Mouse (Mus musculus): ENCODE data around the gene Kcnn1. TPM values are rescaled to one million over a fixed set of nuclear protein-coding genes. Genes with fewer than 3 reads are reported as not detected.

Kcnn1 gene
- polyA plus RNA-seq, 1 experiment, result 3.2 TPM

DNA sequence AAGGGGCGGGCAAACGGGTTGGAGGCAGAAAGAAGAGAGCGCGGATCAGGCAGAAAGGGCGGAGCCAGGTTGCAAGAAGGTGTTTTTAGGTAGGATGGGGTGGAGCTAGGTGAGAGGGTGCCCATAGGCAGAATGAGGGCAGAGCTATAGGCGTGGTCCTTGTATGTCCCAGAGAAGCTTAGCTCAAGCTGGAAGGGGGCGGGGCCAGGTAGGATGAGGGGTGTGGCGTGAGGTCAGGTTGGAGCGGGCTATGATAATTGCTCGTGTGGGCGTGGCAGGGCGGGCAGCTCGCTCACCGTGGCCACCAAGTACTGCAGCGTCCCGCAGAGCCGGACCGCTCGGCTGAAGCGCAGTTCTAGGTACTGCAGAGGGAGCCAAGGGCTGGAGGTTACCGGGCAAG, 28.3 kb upstream of the Kcnn1 start:
- peaks cover 34% of the 10 kb centered on the region for H3K36me3 ChIP-seq (ENCODE audit: control insufficient read depth, insufficient read depth)
- H3K79me2 ChIP-seq (ENCODE audit: control insufficient read depth, insufficient read depth), result peaks cover 18% of the 10 kb centered on the region
- no peak overlapping the region for H3ac ChIP-seq (ENCODE audit: control insufficient read depth, insufficient read length, low read depth)
- peaks cover 6% of the 10 kb centered on the region for H3K79me3 ChIP-seq (ENCODE audit: low read depth)
- H3K4me3 ChIP-seq (ENCODE audit: insufficient read depth, poor library complexity, severe bottlenecking), result no peak overlapping the region
- H3K27me3 ChIP-seq (ENCODE audit: control insufficient read depth, insufficient read depth, insufficient read length), result no peaks in the 10 kb centered on the region
- TF ChIP-seq MAX (IDR thresholded peaks at IDR 0.05) (no peak), FOSL1 (IDR thresholded peaks at IDR 0.05; ENCODE audit: insufficient read depth, low read length, poor library complexity, severe bottlenecking) (no peak), CEBPB (IDR thresholded peaks at IDR 0.05; ENCODE audit: low read depth) (no peak), CTCF (IDR thresholded peaks at IDR 0.05; ENCODE audit: control insufficient read depth, insufficient read depth, insufficient read length) (no peak), MYOG (IDR thresholded peaks at IDR 0.05; ENCODE audit: control insufficient read depth, extremely low read depth, insufficient read length) (no peak), USF1 (IDR thresholded peaks at IDR 0.05; ENCODE audit: low read depth) (no peak), MYOD1 (IDR thresholded peaks at IDR 0.05; ENCODE audit: control insufficient read depth, insufficient read length, low read depth) (no peak)

DNA sequence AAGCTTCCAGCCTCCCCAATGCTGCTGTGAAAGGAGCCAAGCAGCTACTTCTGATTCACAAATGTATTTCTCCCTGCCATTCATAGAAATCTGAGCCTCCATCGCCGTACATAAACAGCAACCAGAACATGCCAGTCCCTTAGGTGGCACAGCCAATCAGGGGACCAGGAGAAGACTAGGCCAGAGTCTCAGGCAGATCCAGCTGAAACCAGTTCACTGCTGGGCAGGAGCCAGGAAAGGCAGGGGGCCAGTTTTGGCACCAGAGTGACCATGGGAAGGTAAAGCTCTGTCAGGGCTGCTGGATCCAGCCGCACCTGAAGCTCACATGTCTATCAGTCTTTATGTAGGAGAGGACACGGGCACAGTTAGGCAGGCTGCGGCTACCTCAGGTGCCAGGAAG, 27.6 kb upstream of the Kcnn1 start:
- Histone ChIP-seq H3ac (ENCODE audit: control insufficient read depth, insufficient read length, low read depth) (no peak overlapping the region), H3K27me3 (ENCODE audit: control insufficient read depth, insufficient read depth, insufficient read length) (no peaks in the 10 kb centered on the region), H3K79me3 (ENCODE audit: low read depth) (no peaks in the 10 kb centered on the region), H3K79me2 (ENCODE audit: control insufficient read depth, insufficient read depth) (peaks cover 11% of the 10 kb centered on the region), H3K4me3 (ENCODE audit: insufficient read depth, poor library complexity, severe bottlenecking) (no peak overlapping the region), H3K36me3 (ENCODE audit: control insufficient read depth, insufficient read depth) (peaks cover 27% of the 10 kb centered on the region)
- TF ChIP-seq MYOD1 (IDR thresholded peaks at IDR 0.05; ENCODE audit: control insufficient read depth, insufficient read length, low read depth) (no peak), USF1 (IDR thresholded peaks at IDR 0.05; ENCODE audit: low read depth) (no peak), CTCF (IDR thresholded peaks at IDR 0.05; ENCODE audit: control insufficient read depth, insufficient read depth, insufficient read length) (no peak), MYOG (IDR thresholded peaks at IDR 0.05; ENCODE audit: control insufficient read depth, extremely low read depth, insufficient read length) (no peak), CEBPB (IDR thresholded peaks at IDR 0.05; ENCODE audit: low read depth) (no peak), MAX (IDR thresholded peaks at IDR 0.05) (no peak), FOSL1 (IDR thresholded peaks at IDR 0.05; ENCODE audit: insufficient read depth, low read length, poor library complexity, severe bottlenecking) (no peak)

DNA sequence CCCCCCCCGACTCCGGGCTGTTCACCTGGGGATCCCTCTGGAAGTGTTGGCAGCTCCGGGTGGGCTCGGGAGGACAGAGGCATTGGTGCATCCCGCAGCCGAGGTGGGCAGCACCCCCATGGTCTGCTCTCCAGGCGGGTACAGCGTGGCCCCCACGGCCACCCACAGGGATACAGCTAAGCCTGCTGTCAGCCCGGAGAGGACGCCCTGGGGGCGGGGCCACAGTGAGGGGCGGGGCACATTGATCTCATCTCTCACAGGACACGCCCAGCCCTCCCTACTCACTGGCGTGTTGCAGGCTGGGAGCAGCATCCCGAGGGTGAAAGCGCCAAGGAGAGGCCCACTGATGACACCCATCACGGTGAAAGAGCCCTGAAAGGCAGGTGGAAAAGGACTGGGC, 24.6 kb upstream of the Kcnn1 start:
- H3K36me3 ChIP-seq (ENCODE audit: control insufficient read depth, insufficient read depth), result no peaks in the 10 kb centered on the region
- H3ac ChIP-seq (ENCODE audit: control insufficient read depth, insufficient read length, low read depth), result no peak overlapping the region
- no peaks in the 10 kb centered on the region for H3K79me2 ChIP-seq (ENCODE audit: control insufficient read depth, insufficient read depth)
- no peak for TF ChIP-seq CEBPB (IDR thresholded peaks at IDR 0.05; ENCODE audit: low read depth)
- TF ChIP-seq CTCF (IDR thresholded peaks at IDR 0.05; ENCODE audit: control insufficient read depth, insufficient read depth, insufficient read length), result no peak
- TF ChIP-seq FOSL1 (IDR thresholded peaks at IDR 0.05; ENCODE audit: insufficient read depth, low read length, poor library complexity, severe bottlenecking), result no peak
- TF ChIP-seq USF1 (IDR thresholded peaks at IDR 0.05; ENCODE audit: low read depth), result no peak
- no peak for TF ChIP-seq MYOG (IDR thresholded peaks at IDR 0.05; ENCODE audit: control insufficient read depth, extremely low read depth, insufficient read length)
- no peak for TF ChIP-seq MAX (IDR thresholded peaks at IDR 0.05)
- no peak for TF ChIP-seq MYOD1 (IDR thresholded peaks at IDR 0.05; ENCODE audit: control insufficient read depth, insufficient read length, low read depth)
- no peaks in the 10 kb centered on the region for H3K27me3 ChIP-seq (ENCODE audit: control insufficient read depth, insufficient read depth, insufficient read length)
- no peak overlapping the region for H3K4me3 ChIP-seq (ENCODE audit: insufficient read depth, poor library complexity, severe bottlenecking)
- H3K79me3 ChIP-seq (ENCODE audit: low read depth), result no peaks in the 10 kb centered on the region

DNA sequence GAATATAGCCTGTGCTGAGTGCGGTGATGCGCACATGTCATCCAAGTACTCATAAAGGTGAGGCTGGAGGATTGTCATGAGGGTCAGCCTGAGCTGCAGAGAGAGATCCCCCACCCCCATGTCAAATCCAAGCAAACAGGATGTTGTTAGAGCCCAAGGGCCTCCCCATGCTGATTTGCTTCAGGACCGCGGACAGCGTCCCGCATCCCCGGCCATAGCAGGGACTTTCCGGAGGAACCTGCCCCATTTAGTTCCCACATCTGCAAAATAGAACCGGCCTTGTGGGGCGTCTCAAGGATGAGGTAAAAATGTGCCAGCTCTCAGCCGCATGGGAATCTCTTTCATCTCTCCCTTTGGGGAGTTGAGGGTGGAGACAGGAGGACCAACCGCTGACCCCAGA, 22.6 kb upstream of the Kcnn1 start:
- Histone ChIP-seq H3K79me2 (ENCODE audit: control insufficient read depth, insufficient read depth) (no peaks in the 10 kb centered on the region), H3K4me3 (ENCODE audit: insufficient read depth, poor library complexity, severe bottlenecking) (no peak overlapping the region), H3K27me3 (ENCODE audit: control insufficient read depth, insufficient read depth, insufficient read length) (no peaks in the 10 kb centered on the region), H3K79me3 (ENCODE audit: low read depth) (no peaks in the 10 kb centered on the region), H3ac (ENCODE audit: control insufficient read depth, insufficient read length, low read depth) (no peak overlapping the region), H3K36me3 (ENCODE audit: control insufficient read depth, insufficient read depth) (no peaks in the 10 kb centered on the region)
- no peak for TF ChIP-seq MYOG (IDR thresholded peaks at IDR 0.05; ENCODE audit: control insufficient read depth, extremely low read depth, insufficient read length)
- no peak for TF ChIP-seq MAX (IDR thresholded peaks at IDR 0.05)
- TF ChIP-seq CEBPB (IDR thresholded peaks at IDR 0.05; ENCODE audit: low read depth), result no peak
- no peak for TF ChIP-seq CTCF (IDR thresholded peaks at IDR 0.05; ENCODE audit: control insufficient read depth, insufficient read depth, insufficient read length)
- no peak for TF ChIP-seq FOSL1 (IDR thresholded peaks at IDR 0.05; ENCODE audit: insufficient read depth, low read length, poor library complexity, severe bottlenecking)
- TF ChIP-seq USF1 (IDR thresholded peaks at IDR 0.05; ENCODE audit: low read depth), result no peak
- no peak for TF ChIP-seq MYOD1 (IDR thresholded peaks at IDR 0.05; ENCODE audit: control insufficient read depth, insufficient read length, low read depth)

DNA sequence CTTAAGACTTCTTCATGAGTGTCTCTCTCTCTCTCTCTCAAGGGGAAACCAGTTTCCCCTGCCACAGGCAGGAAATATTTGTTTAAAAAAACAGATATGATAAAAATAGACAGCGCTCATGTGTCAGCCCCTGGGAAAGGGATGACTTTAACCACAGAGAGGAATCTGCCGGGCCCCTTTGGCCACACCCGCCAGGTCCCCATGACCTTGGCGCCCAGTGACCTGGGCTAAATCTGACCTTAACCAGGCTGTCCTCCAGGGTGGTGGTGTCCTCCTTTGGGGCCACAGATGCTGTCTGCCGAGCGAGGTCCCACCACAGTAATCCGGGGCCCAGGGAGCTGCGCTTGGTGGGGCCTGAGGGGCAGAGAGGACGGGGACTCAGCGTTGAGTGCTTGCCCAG, 21.6 kb upstream of the Kcnn1 start:
- Histone ChIP-seq H3K27me3 (ENCODE audit: control insufficient read depth, insufficient read depth, insufficient read length) (no peaks in the 10 kb centered on the region), H3K79me3 (ENCODE audit: low read depth) (no peaks in the 10 kb centered on the region), H3ac (ENCODE audit: control insufficient read depth, insufficient read length, low read depth) (no peak overlapping the region), H3K79me2 (ENCODE audit: control insufficient read depth, insufficient read depth) (no peaks in the 10 kb centered on the region), H3K36me3 (ENCODE audit: control insufficient read depth, insufficient read depth) (no peaks in the 10 kb centered on the region), H3K4me3 (ENCODE audit: insufficient read depth, poor library complexity, severe bottlenecking) (no peak overlapping the region)
- TF ChIP-seq USF1 (IDR thresholded peaks at IDR 0.05; ENCODE audit: low read depth), result no peak
- no peak for TF ChIP-seq MYOD1 (IDR thresholded peaks at IDR 0.05; ENCODE audit: control insufficient read depth, insufficient read length, low read depth)
- TF ChIP-seq CTCF (IDR thresholded peaks at IDR 0.05; ENCODE audit: control insufficient read depth, insufficient read depth, insufficient read length), result no peak
- no peak for TF ChIP-seq MYOG (IDR thresholded peaks at IDR 0.05; ENCODE audit: control insufficient read depth, extremely low read depth, insufficient read length)
- no peak for TF ChIP-seq FOSL1 (IDR thresholded peaks at IDR 0.05; ENCODE audit: insufficient read depth, low read length, poor library complexity, severe bottlenecking)
- TF ChIP-seq MAX (IDR thresholded peaks at IDR 0.05), result no peak
- TF ChIP-seq CEBPB (IDR thresholded peaks at IDR 0.05; ENCODE audit: low read depth), result no peak

DNA sequence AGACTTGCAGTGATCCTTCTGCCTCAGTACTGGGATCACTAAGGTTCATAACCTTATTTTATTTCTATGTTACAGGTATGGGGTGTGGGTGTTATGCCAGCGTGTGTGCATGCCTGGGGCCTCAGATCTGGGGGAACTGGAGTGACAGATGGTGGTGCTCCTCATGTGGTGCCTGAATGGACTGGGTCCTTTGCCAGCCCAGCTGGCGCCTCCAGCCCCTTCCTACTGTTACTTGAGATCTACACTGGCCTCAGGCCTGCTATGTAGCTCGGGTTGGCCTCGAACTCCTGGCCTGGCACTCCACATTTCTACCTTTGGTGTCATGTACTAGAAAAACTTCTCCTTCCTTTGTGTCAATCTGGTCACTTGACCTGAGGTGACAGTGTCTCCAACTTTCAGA, 21.1 kb upstream of the Kcnn1 start:
- Histone ChIP-seq H3K4me3 (ENCODE audit: insufficient read depth, poor library complexity, severe bottlenecking) (no peak overlapping the region), H3K79me3 (ENCODE audit: low read depth) (no peaks in the 10 kb centered on the region), H3K79me2 (ENCODE audit: control insufficient read depth, insufficient read depth) (no peaks in the 10 kb centered on the region), H3K36me3 (ENCODE audit: control insufficient read depth, insufficient read depth) (no peaks in the 10 kb centered on the region), H3ac (ENCODE audit: control insufficient read depth, insufficient read length, low read depth) (no peak overlapping the region), H3K27me3 (ENCODE audit: control insufficient read depth, insufficient read depth, insufficient read length) (no peaks in the 10 kb centered on the region)
- TF ChIP-seq MYOD1 (IDR thresholded peaks at IDR 0.05; ENCODE audit: control insufficient read depth, insufficient read length, low read depth), result no peak
- no peak for TF ChIP-seq MYOG (IDR thresholded peaks at IDR 0.05; ENCODE audit: control insufficient read depth, extremely low read depth, insufficient read length)
- no peak for TF ChIP-seq CTCF (IDR thresholded peaks at IDR 0.05; ENCODE audit: control insufficient read depth, insufficient read depth, insufficient read length)
- TF ChIP-seq USF1 (IDR thresholded peaks at IDR 0.05; ENCODE audit: low read depth), result no peak
- no peak for TF ChIP-seq FOSL1 (IDR thresholded peaks at IDR 0.05; ENCODE audit: insufficient read depth, low read length, poor library complexity, severe bottlenecking)
- TF ChIP-seq CEBPB (IDR thresholded peaks at IDR 0.05; ENCODE audit: low read depth), result no peak
- TF ChIP-seq MAX (IDR thresholded peaks at IDR 0.05), result no peak
